Mouse (Mus musculus): ENCODE data around the gene Hs1bp3. TPM values are rescaled to one million over a fixed set of nuclear protein-coding genes. Genes with fewer than 3 reads are reported as not detected.

Hs1bp3 gene
- polyA plus RNA-seq, 2 experiments, result 2.3 to 2.4 TPM

DNA sequence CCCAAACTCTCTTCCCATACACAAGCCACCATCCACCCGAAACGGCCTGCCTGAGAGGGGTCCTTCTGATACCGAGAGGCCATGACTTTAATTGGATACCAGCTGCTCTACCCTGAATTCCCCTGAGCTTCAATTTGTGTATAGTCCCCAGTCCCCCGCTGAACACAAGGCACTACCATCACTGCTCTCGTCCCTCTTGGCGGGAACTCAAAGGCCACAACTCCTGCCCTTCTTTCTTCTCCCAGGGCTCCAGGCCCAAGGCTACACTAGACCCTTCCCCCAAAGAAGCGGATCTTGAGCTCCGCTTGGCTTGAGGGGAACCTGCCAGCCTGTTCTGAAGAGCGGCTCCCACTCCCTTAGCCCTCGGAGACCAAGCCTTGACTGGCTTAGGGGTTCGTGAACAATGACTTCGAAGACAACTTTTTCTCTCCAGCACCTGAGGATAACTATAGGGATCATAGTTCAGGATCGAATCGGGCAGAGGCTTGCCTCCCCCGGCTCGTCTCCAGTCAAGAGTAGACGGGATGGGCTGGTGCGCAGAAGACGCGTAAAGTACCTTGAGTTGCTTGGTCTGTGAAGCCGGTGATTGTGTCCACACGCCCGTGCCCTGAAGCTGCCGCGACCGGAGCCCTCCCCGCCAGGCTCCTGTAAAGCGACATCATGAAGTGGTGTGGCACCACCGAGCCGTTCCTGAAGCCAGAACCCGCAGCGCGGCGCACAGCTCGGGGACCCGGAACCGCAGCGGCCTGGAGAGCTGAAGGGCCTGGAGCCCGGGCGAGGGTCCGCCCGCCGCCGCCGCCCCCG lies 12.0 kb upstream of the Hs1bp3 start:
- H3K4me3 ChIP-seq (ENCODE audit: insufficient read depth in 1 of 2, low read depth in 2 of 2, low read length in 2 of 2), result peak overlapping the region in 1 of 2 experiments; percentile 28; a peak in 1 of 4 replicates
- H3K4me1 ChIP-seq (replicated peaks; ENCODE audit: control insufficient read depth in 2 of 2, insufficient read depth in 2 of 2, low read length in 1 of 2), result no peaks in the 10 kb centered on the region
- no peak for DNase-seq (ENCODE audit: low read depth in 3 of 3, low spot score in 3 of 3)

DNA sequence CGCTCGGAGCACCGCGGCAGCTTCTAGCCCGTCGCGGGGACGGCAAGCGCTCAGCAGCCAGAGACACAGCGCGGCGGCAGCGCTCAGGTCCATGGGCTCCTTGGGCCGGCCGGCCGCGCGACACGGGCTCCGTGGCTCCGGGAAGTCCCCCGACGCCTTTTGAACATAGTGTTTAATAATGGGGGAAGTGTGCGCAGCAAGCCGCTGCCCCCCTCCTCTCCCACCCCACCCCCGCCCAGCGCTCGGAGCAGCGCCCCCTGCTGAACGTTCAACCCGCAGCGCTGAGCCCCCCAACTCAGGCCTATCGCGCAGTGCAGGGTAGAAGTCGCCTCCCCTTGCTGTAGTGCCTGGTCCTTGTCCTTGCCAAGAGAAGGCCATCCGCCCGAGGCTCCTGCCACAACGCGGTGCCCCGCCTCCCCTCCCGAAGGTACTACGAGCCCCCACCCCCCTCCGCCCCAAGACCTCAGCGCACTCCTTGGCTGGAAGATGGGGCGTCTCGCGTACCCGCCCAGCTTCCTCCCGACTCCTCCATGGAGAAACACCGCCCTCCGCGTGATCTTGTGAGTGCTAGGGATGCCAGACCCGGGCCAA lies 11.3 kb upstream of the Hs1bp3 start, which contains the start of gene Gdf7:
Gdf7 (minus strand) TSS at position 114 of the 591 bp plus-strand sequence.
- H3K4me2 ChIP-seq (ENCODE audit: low read depth), result peak within 1 kb of the TSS; percentile 32; the same call in 1 of the 2 replicates

More for the DNA sequence above, 12.0 kb upstream of the Hs1bp3 start:
- TF ChIP-seq EP300 (IDR thresholded peaks at IDR 0.05; ENCODE audit: low read depth) (no peak), CTCF (IDR thresholded peaks at IDR 0.05; ENCODE audit: low read depth) (no peak)
- no peak for ATAC-seq (ENCODE audit: insufficient read depth)
- Histone ChIP-seq H3K36me3 (replicated peaks; ENCODE audit: control insufficient read depth, insufficient read depth, low read depth) (no peaks in the 10 kb centered on the region), H3K9me3 (ENCODE audit: control insufficient read depth, low read length) (no peaks in the 10 kb centered on the region), H3K27ac (no peak overlapping the region), H3K4me2 (ENCODE audit: low read depth) (peak overlapping the region; percentile 32; the same call in 1 of the 2 replicates), H3K27me3 (ENCODE audit: control insufficient read depth, insufficient read depth, low read length) (peaks cover 79% of the 10 kb centered on the region), H3K9ac (replicated peaks) (no peak overlapping the region)
- 7% methylated on average over 45 of the region's 46 CpGs for WGBS (ENCODE audit: insufficient replicate concordance)

DNA sequence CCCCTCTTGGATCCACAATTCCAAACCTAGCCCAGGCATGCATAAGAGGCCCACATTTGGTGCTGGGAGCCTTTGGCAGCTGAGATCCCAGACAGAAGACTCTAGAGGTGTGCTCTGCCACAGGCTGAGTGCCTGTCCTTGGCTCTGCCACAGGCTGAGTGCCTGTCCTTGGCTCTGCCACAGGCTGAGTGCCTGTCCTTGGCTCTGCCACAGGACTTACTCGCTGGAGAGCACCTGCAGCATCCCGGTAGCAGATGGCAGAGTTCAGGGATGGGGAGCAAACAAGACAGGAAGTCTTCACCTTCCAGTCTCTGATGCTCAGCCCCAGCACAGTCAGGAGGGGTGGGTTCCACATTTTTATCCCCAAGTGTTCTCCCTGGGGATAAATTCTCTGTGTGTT lies 8.0 kb upstream of the Hs1bp3 start:
- WGBS (ENCODE audit: insufficient replicate concordance), result 30% methylated on average over 2 of the region's 2 CpGs
- Histone ChIP-seq H3K4me3 (ENCODE audit: insufficient read depth in 1 of 2, low read depth in 2 of 2, low read length in 2 of 2) (no peak overlapping the region), H3K4me1 (replicated peaks; ENCODE audit: control insufficient read depth in 2 of 2, insufficient read depth in 2 of 2, low read length in 1 of 2) (no peaks in the 10 kb centered on the region), H3K27ac (no peak overlapping the region), H3K9ac (replicated peaks) (no peak overlapping the region), H3K9me3 (ENCODE audit: control insufficient read depth, low read length) (no peaks in the 10 kb centered on the region), H3K36me3 (replicated peaks; ENCODE audit: control insufficient read depth, insufficient read depth, low read depth) (no peaks in the 10 kb centered on the region), H3K27me3 (ENCODE audit: control insufficient read depth, insufficient read depth, low read length) (peaks cover 41% of the 10 kb centered on the region), H3K4me2 (ENCODE audit: low read depth) (no peak overlapping the region)
- no peak for DNase-seq (ENCODE audit: low read depth in 3 of 3, low spot score in 3 of 3)
- TF ChIP-seq CTCF (IDR thresholded peaks at IDR 0.05; ENCODE audit: low read depth) (no peak), EP300 (IDR thresholded peaks at IDR 0.05; ENCODE audit: low read depth) (no peak)
- no peak for ATAC-seq (ENCODE audit: insufficient read depth)

More for the DNA sequence above, 11.3 kb upstream of the Hs1bp3 start, which contains the start of gene Gdf7:
- peak; percentile 5; the same call in 1 of the 2 replicates for TF ChIP-seq CTCF (IDR thresholded peaks at IDR 0.05; ENCODE audit: low read depth)
- TF ChIP-seq EP300 (IDR thresholded peaks at IDR 0.05; ENCODE audit: low read depth), result no peak
- DNase-seq (ENCODE audit: low read depth in 3 of 3, low spot score in 3 of 3) (no peak), ATAC-seq (ENCODE audit: insufficient read depth) (no peak)
- H3K9me3 ChIP-seq (ENCODE audit: control insufficient read depth, low read length), result no peaks in the 10 kb centered on the region
- no peak within 1 kb of the TSS for H3K27ac ChIP-seq
- WGBS (ENCODE audit: insufficient replicate concordance), result 1% methylated on average over 53 of the region's 53 CpGs
- H3K9ac ChIP-seq (replicated peaks), result no peak within 1 kb of the TSS
- peaks cover 75% of the 10 kb centered on the region for H3K27me3 ChIP-seq (ENCODE audit: control insufficient read depth, insufficient read depth, low read length)
- H3K4me3 ChIP-seq (ENCODE audit: insufficient read depth in 1 of 2, low read depth in 2 of 2, low read length in 2 of 2), result peak within 1 kb of the TSS in 1 of 2 experiments; percentile 28; a peak in 1 of 4 replicates
- H3K36me3 ChIP-seq (replicated peaks; ENCODE audit: control insufficient read depth, insufficient read depth, low read depth), result no peaks in the 10 kb centered on the region
- no peaks in the 10 kb centered on the region for H3K4me1 ChIP-seq (replicated peaks; ENCODE audit: control insufficient read depth in 2 of 2, insufficient read depth in 2 of 2, low read length in 1 of 2)

DNA sequence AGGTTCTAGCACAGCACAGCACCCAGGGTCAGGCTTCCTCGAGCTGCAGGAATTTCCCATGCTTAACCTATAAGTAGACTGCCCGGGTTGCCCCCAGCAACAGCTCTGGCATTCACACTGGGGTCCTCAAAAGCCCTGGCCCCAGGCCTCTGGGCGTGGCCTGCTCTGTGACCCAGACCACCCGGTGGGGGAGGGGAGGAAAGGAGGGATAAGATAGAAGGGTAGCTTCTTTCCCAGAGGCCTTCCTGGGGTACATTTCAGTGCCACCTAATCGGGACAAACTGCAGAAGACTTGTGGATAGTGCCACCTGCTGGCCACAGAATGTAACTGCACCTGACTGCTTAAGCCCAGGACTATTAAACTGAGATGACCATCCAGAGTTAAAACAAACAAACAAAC lies 6.8 kb upstream of the Hs1bp3 start:
- Histone ChIP-seq H3K27ac (no peak overlapping the region), H3K27me3 (ENCODE audit: control insufficient read depth, insufficient read depth, low read length) (peaks cover 35% of the 10 kb centered on the region), H3K4me1 (replicated peaks; ENCODE audit: control insufficient read depth in 2 of 2, insufficient read depth in 2 of 2, low read length in 1 of 2) (no peaks in the 10 kb centered on the region), H3K9ac (replicated peaks) (no peak overlapping the region), H3K4me2 (ENCODE audit: low read depth) (no peak overlapping the region), H3K36me3 (replicated peaks; ENCODE audit: control insufficient read depth, insufficient read depth, low read depth) (no peaks in the 10 kb centered on the region), H3K9me3 (ENCODE audit: control insufficient read depth, low read length) (no peaks in the 10 kb centered on the region), H3K4me3 (ENCODE audit: insufficient read depth in 1 of 2, low read depth in 2 of 2, low read length in 2 of 2) (no peak overlapping the region)
- peak; percentile 43; the same call in 1 of the 2 replicates for ATAC-seq (ENCODE audit: insufficient read depth)
- DNase-seq (ENCODE audit: low read depth in 3 of 3, low spot score in 3 of 3), result peak in 2 of 3 experiments; percentile 41 to 43
- TF ChIP-seq EP300 (IDR thresholded peaks at IDR 0.05; ENCODE audit: low read depth), result no peak
- TF ChIP-seq CTCF (IDR thresholded peaks at IDR 0.05; ENCODE audit: low read depth), result peak; percentile 91
- WGBS (ENCODE audit: insufficient replicate concordance), result 11% methylated on average over 5 of the region's 5 CpGs

- H3K27me3 ChIP-seq (ENCODE audit: control insufficient read depth, insufficient read depth, low read length), result peaks cover 32% of the 10 kb centered on the region
- no peak overlapping the region for H3K4me2 ChIP-seq (ENCODE audit: low read depth)
- H3K4me1 ChIP-seq (replicated peaks; ENCODE audit: control insufficient read depth in 2 of 2, insufficient read depth in 2 of 2, low read length in 1 of 2), result no peaks in the 10 kb centered on the region
- H3K9me3 ChIP-seq (ENCODE audit: control insufficient read depth, low read length), result no peaks in the 10 kb centered on the region
- no peak overlapping the region for H3K4me3 ChIP-seq (ENCODE audit: insufficient read depth in 1 of 2, low read depth in 2 of 2, low read length in 2 of 2)
- DNase-seq (ENCODE audit: low read depth in 3 of 3, low spot score in 3 of 3) (no peak), ATAC-seq (ENCODE audit: insufficient read depth) (peak; percentile 41; the same call in 1 of the 2 replicates)
- no peak overlapping the region for H3K27ac ChIP-seq
- H3K9ac ChIP-seq (replicated peaks), result no peak overlapping the region
- no peaks in the 10 kb centered on the region for H3K36me3 ChIP-seq (replicated peaks; ENCODE audit: control insufficient read depth, insufficient read depth, low read depth)
- WGBS (ENCODE audit: insufficient replicate concordance), result 43% methylated on average over 1 of the region's 1 CpGs
- TF ChIP-seq CTCF (IDR thresholded peaks at IDR 0.05; ENCODE audit: low read depth) (no peak), EP300 (IDR thresholded peaks at IDR 0.05; ENCODE audit: low read depth) (no peak)
These were observed 6.3 kb upstream of the Hs1bp3 start for GRCm38 (mm10) chr12:8306910-8307309.

Measured in liver, embryonic 14.5 days (tissue).